Mouse (Mus musculus) brain, embryonic 18.5 days (tissue): ENCODE measurements around the gene Dld.

ENCODE experiments used
- DNase-seq: peaks from one replicate; pipeline ENCODE4 v3.0.0-alpha.2; 2012; ENCODE audit warnings: low read depth, low spot score

The Dld gene

GRCm38 (mm10) chr12:31320817-31321216, 30.4 kb downstream of the Dld start:
- no peak for DNase-seq

GRCm38 (mm10) chr12:31318409-31318963, 32.8 kb downstream of the Dld start:
- DNase-seq = peak; percentile 8

- no peak for DNase-seq
These were observed 33.4 kb downstream of the Dld start for GRCm38 (mm10) chr12:31317670-31318408.

GRCm38 (mm10) chr12:31315961-31316360, 35.3 kb downstream of the Dld start:
- DNase-seq = no peak

- DNase-seq = no peak
These were observed 36.9 kb downstream of the Dld start for GRCm38 (mm10) chr12:31314310-31314709.

- no peak for DNase-seq
These were observed 38.1 kb downstream of the Dld start for GRCm38 (mm10) chr12:31313136-31313535.

GRCm38 (mm10) chr12:31312281-31312680, 39.0 kb downstream of the Dld start:
- DNase-seq = no peak

- DNase-seq = no peak
These were observed 39.5 kb downstream of the Dld start for GRCm38 (mm10) chr12:31311671-31312265.

GRCm38 (mm10) chr12:31310687-31311086, 40.6 kb downstream of the Dld start:
- no peak for DNase-seq

GRCm38 (mm10) chr12:31307756-31308155, 43.5 kb downstream of the Dld start:
- DNase-seq = no peak

GRCm38 (mm10) chr12:31307011-31307410, 44.2 kb downstream of the Dld start:
- DNase-seq = no peak

GRCm38 (mm10) chr12:31306075-31306675, 45.1 kb downstream of the Dld start:
- no peak for DNase-seq

- DNase-seq = no peak
These were observed 48.3 kb downstream of the Dld start for GRCm38 (mm10) chr12:31302766-31303511.

GRCm38 (mm10) chr12:31302266-31302665, 49.0 kb downstream of the Dld start:
- no peak for DNase-seq

- DNase-seq = no peak
These were observed 51.0 kb downstream of the Dld start for GRCm38 (mm10) chr12:31300276-31300675.

- no peak for DNase-seq
These were observed 51.5 kb downstream of the Dld start for GRCm38 (mm10) chr12:31299676-31300197.

GRCm38 (mm10) chr12:31299126-31299525, 52.1 kb downstream of the Dld start:
- no peak for DNase-seq

GRCm38 (mm10) chr12:31298530-31298929, 52.7 kb downstream of the Dld start:
- DNase-seq = no peak

GRCm38 (mm10) chr12:31298122-31298521, 53.1 kb downstream of the Dld start:
- no peak for DNase-seq

GRCm38 (mm10) chr12:31296097-31296496, 55.2 kb downstream of the Dld start:
- DNase-seq = no peak

GRCm38 (mm10) chr12:31295505-31295904, 55.7 kb downstream of the Dld start:
- no peak for DNase-seq

GRCm38 (mm10) chr12:31294996-31295395, 56.3 kb downstream of the Dld start:
- DNase-seq = no peak
